Mouse (Mus musculus) neural tube, embryonic 12.5 days (tissue): Measurements from ENCODE around the gene Trp63. TPM values are rescaled to one million over a fixed set of nuclear protein-coding genes. Genes with fewer than 3 reads are reported as not detected.

Experiments
- ATAC-seq: fragments of 200-750 bp; cut with Nextera tagmentation; 2 replicates; pipeline ENCODE4 v1.8.0; 2017; ENCODE audit warnings: low read depth, mild to moderate bottlenecking, moderate TSS enrichment, moderate library complexity; ENCODE audit not compliant: low FRiP score
- H3K27ac ChIP-seq: fragments of 300-500 bp; sonication (generic); 2 replicates; pipeline ENCODE4 v1.5.1; 2016
- H3K27me3 ChIP-seq: fragments of 300-500 bp; sonication (generic); replicated peaks from 2 replicates; pipeline ENCODE4 v1.6.1; 2016; ENCODE audit warnings: mild to moderate bottlenecking
- H3K36me3 ChIP-seq: fragments of 300-500 bp; sonication (generic); 2 replicates; pipeline ENCODE4 v1.6.1; 2016; ENCODE audit warnings: mild to moderate bottlenecking
- H3K4me1 ChIP-seq: fragments of 300-500 bp; sonication (generic); 2 replicates; pipeline ENCODE4 v1.6.1; 2016
- H3K4me2 ChIP-seq: fragments of 300-500 bp; sonication (generic); replicated peaks from 2 replicates; pipeline ENCODE4 v1.6.1; 2016; ENCODE audit warnings: mild to moderate bottlenecking
- H3K4me3 ChIP-seq: fragments of 300-500 bp; sonication (generic); 2 replicates; pipeline ENCODE4 v1.5.1; 2016
- H3K9ac ChIP-seq: fragments of 300-500 bp; sonication (generic); 2 replicates; pipeline ENCODE4 v1.6.1; 2016; ENCODE audit warnings: mild to moderate bottlenecking
- H3K9me3 ChIP-seq: fragments of 300-500 bp; sonication (generic); 2 replicates; pipeline ENCODE4 v1.6.1; 2016; ENCODE audit warnings: mild to moderate bottlenecking
- WGBS: fragments of 180-500 bp; shearing (Covaris S2); methylation state at CpG from one replicate; pipeline ENCODE4 v1.1.7; 2016; 5-methylcytosine and 5-hydroxymethylcytosine counted together
- polyA plus RNA-seq: library from polyadenylated mRNA; unstranded; fragments of >200 nt; fragmentation: Nextera tagmentation; extraction: Ambion mirVana; gene quantifications from 2 replicates; pipeline ENCODE4 v1.2.1, GENCODE M21; 2016

The Trp63 gene
- polyA plus RNA-seq, 1 experiment from 2014 or later, result 3.3 TPM

DNA sequence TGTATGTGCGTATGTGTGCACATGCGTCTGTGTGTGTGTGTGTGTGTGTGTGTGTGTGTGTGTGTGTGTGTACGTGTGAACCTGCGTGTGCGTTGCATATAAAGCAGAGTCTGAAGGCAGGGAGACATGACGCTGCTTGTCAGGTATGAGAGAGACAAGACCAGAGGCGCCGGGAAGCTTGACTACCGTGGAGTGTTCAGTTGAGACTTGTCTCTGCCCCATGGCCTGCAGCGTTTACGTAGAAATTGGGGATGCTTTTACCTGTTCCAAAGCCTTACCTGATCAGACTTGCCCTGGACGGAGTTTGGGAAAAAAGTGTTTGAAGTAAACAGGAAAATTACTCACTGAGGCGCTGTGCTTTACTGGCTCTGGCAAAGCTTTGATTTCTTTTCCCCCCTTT is 160.1 kb downstream of the Trp63 start:
- no peak overlapping the region for H3K27ac ChIP-seq
- no peaks in the 10 kb centered on the region for H3K27me3 ChIP-seq
- no peaks in the 10 kb centered on the region for H3K4me1 ChIP-seq
- no peak overlapping the region for H3K4me2 ChIP-seq
- no peak for ATAC-seq
- H3K9ac ChIP-seq, result no peak overlapping the region
- WGBS, result 94% methylated on average over 13 of the region's 13 CpGs
- H3K4me3 ChIP-seq, result no peak overlapping the region
- no peaks in the 10 kb centered on the region for H3K9me3 ChIP-seq
- no peaks in the 10 kb centered on the region for H3K36me3 ChIP-seq

GRCm38 (mm10) chr16:25846611-25847010 is 163.0 kb downstream of the Trp63 start:
- no peaks in the 10 kb centered on the region for H3K9me3 ChIP-seq
- H3K27ac ChIP-seq, result no peak overlapping the region
- H3K4me1 ChIP-seq, result no peaks in the 10 kb centered on the region
- H3K9ac ChIP-seq, result no peak overlapping the region
- no peak for ATAC-seq
- no peak overlapping the region for H3K4me3 ChIP-seq
- no peak overlapping the region for H3K4me2 ChIP-seq
- H3K27me3 ChIP-seq, result no peaks in the 10 kb centered on the region
- 92% methylated on average over 5 of the region's 5 CpGs for WGBS
- no peaks in the 10 kb centered on the region for H3K36me3 ChIP-seq

- ATAC-seq, result no peak
- H3K4me3 ChIP-seq, result no peak overlapping the region
- no peaks in the 10 kb centered on the region for H3K36me3 ChIP-seq
- H3K27ac ChIP-seq, result no peak overlapping the region
- no peaks in the 10 kb centered on the region for H3K9me3 ChIP-seq
- no peak overlapping the region for H3K9ac ChIP-seq
- WGBS, result 62% methylated on average over 2 of the region's 2 CpGs
- no peaks in the 10 kb centered on the region for H3K4me1 ChIP-seq
- H3K27me3 ChIP-seq, result no peaks in the 10 kb centered on the region
- H3K4me2 ChIP-seq, result no peak overlapping the region
These were observed 164.9 kb downstream of the Trp63 start for GRCm38 (mm10) chr16:25848474-25848873.

DNA sequence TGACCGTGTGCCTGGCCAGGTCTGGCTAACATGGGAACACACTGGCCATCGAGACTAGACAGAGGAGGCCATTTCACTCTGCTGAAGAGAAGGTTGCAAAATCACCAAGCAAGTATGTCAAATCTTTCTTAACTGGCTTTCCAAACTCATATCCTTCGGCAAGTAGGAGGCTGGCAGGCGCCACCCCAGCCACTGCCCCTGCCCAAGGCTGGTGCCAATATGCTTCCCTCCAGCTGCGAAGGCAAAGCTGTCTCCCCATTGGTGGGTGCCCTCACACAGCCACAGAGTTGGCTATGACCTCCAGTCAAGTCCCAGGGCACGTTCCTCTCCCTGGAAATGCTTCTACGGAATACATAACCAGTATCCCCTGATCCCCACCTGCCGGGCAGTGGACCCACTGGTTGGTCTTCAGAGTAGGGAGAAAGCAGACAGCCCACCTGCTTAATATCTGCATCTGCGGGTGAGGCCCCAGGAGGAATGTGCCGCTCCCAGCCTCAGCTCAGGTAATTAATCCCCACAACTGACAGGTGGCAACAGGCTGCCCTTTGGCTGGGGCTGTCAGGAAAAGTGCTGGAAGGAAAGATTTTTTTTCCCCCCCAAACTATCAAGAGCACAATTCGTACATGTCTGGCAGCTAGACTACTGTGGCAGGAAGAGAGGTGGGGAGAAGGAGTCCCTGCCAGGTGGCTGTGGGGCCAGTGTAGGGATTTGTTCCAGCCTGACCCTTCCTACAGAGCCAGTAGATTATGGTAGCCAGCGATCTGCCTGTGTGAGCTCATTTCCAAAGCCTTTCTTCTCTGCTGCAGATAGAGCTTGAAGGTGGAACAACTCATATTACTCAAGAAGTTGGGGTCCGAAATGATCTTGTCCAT is 166.3 kb downstream of the Trp63 start:
- WGBS, result 82% methylated on average over 13 of the region's 13 CpGs
- H3K9me3 ChIP-seq, result no peaks in the 10 kb centered on the region
- no peak overlapping the region for H3K9ac ChIP-seq
- no peak overlapping the region for H3K27ac ChIP-seq
- no peaks in the 10 kb centered on the region for H3K27me3 ChIP-seq
- no peaks in the 10 kb centered on the region for H3K36me3 ChIP-seq
- H3K4me3 ChIP-seq, result no peak overlapping the region
- no peak for ATAC-seq
- H3K4me2 ChIP-seq, result no peak overlapping the region
- H3K4me1 ChIP-seq, result no peaks in the 10 kb centered on the region

DNA sequence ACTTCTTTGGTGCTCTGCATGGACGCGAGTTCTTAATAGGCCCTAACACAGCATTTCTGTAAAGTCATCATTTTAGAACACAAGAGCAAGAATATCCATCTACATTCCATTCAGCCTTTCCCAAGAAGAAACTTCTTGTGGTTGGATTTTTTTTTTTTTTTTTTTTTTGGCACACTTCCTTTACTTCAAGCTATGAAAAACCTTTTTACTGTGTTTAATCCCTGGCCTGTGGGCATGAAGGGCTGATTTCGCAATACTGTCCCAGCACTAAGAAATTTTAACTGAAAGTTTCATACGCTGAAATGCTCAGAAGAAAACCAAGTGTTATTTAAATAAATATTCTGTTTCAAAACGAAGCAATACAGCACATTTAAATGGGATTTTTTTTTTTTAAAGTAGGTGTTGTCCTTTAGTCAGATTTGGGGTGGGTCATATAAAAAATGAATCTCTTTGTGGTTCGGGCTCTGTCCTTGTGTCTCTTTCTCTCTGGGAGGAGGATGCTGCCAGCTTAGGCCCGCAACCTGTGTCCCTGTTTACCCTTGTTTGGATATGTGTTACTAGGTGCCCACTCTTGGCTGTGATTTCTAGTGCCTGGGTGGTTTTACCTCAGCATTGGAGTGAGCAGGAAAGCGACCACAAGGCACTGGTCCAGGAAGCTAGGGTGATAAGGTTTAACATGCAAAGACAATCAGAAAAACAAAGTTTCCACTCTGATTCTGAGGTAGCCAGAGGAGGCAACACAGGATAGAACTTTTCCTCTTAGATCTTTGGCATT is 177.4 kb downstream of the Trp63 start:
- Histone ChIP-seq H3K9me3 (no peaks in the 10 kb centered on the region), H3K9ac (no peak overlapping the region), H3K27me3 (no peaks in the 10 kb centered on the region), H3K4me2 (no peak overlapping the region), H3K27ac (no peak overlapping the region), H3K4me1 (no peaks in the 10 kb centered on the region), H3K36me3 (no peaks in the 10 kb centered on the region), H3K4me3 (no peak overlapping the region)
- 90% methylated on average over 8 of the region's 8 CpGs for WGBS
- ATAC-seq, result no peak

- no peak overlapping the region for H3K4me2 ChIP-seq
- no peaks in the 10 kb centered on the region for H3K9me3 ChIP-seq
- H3K4me1 ChIP-seq, result no peaks in the 10 kb centered on the region
- H3K36me3 ChIP-seq, result no peaks in the 10 kb centered on the region
- H3K4me3 ChIP-seq, result no peak overlapping the region
- H3K9ac ChIP-seq, result no peak overlapping the region
- WGBS, result 70% methylated on average over 7 of the region's 7 CpGs
- no peak overlapping the region for H3K27ac ChIP-seq
- ATAC-seq, result no peak
- H3K27me3 ChIP-seq, result no peaks in the 10 kb centered on the region
These were observed 181.7 kb downstream of the Trp63 start for GRCm38 (mm10) chr16:25865096-25865869.

DNA sequence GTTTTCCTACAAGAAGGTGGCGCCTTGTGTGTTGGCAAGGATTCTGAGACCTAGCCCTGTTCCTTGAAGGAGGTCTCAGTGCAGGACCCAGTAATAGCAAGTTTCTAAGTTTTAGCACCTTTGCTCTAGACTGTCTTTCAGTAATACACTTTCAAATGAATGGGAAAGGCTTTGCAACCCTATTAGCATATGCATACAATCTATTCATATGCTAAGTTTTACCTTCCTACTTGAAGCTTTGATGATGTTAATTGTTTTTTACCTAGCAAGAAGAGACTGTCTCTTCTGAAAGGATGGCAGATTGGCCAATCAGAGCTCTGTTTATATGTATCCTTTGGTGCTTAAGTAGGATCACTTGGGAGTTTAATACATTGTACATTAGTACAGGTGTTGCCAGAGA is 187.9 kb downstream of the Trp63 start:
- no peak overlapping the region for H3K4me3 ChIP-seq
- no peaks in the 10 kb centered on the region for H3K36me3 ChIP-seq
- WGBS, result 97% methylated on average over 1 of the region's 1 CpGs
- H3K27ac ChIP-seq, result no peak overlapping the region
- no peak overlapping the region for H3K4me2 ChIP-seq
- H3K27me3 ChIP-seq, result no peaks in the 10 kb centered on the region
- no peaks in the 10 kb centered on the region for H3K4me1 ChIP-seq
- no peak overlapping the region for H3K9ac ChIP-seq
- no peak for ATAC-seq
- no peaks in the 10 kb centered on the region for H3K9me3 ChIP-seq

DNA sequence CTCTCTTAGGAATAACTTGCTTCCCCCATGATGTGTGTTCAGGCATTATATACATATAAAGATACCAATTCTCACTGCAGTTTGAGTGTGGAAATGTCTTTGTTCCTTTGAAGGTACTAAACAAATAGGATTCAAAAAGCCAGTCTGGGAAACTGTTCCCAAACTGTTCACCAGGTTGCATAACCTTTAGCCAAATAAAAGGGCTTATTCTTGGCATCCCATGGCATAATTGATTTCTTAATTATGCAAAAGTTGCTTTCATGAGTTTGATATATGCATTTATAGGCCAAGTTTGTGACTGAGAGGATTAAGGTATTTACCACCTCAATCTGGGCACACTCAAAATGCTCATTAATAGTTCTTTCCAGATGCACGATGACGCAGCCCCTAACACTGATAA is 192.1 kb downstream of the Trp63 start:
- Histone ChIP-seq H3K36me3 (no peaks in the 10 kb centered on the region), H3K4me3 (no peak overlapping the region), H3K27ac (no peak overlapping the region), H3K9me3 (no peaks in the 10 kb centered on the region), H3K4me2 (no peak overlapping the region), H3K27me3 (no peaks in the 10 kb centered on the region), H3K4me1 (no peaks in the 10 kb centered on the region), H3K9ac (no peak overlapping the region)
- no peak for ATAC-seq
- WGBS, result 95% methylated on average over 2 of the region's 2 CpGs

GRCm38 (mm10) chr16:25877416-25877965 is 193.9 kb downstream of the Trp63 start:
- H3K4me2 ChIP-seq, result no peak overlapping the region

DNA sequence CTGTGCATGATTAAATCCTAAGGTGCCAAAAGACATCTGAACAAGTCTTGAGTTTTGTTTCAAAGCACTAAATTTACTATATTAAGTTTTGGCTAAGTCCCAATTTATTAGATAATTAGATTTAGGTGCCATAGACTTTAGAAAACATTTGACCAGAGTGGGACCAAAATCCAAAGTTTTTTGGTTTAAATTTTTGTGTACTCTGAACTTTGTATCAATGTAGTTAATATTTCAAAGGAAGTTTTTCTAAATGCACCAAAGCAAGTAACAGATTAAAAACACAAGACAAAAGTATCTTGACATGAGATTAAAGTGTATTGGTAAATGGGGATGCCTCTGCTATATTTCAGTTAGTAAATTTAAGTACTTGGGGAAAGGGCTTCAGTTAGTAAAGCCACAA is 194.6 kb downstream of the Trp63 start:
- ATAC-seq, result no peak
- Histone ChIP-seq H3K36me3 (no peaks in the 10 kb centered on the region), H3K9ac (no peak overlapping the region), H3K27ac (no peak overlapping the region), H3K4me3 (no peak overlapping the region), H3K27me3 (no peaks in the 10 kb centered on the region), H3K9me3 (no peaks in the 10 kb centered on the region), H3K4me2 (no peak overlapping the region), H3K4me1 (no peaks in the 10 kb centered on the region)

More at GRCm38 (mm10) chr16:25877416-25877965, 193.9 kb downstream of the Trp63 start:
- H3K9me3 ChIP-seq, result no peaks in the 10 kb centered on the region
- no peak overlapping the region for H3K27ac ChIP-seq
- H3K4me1 ChIP-seq, result no peaks in the 10 kb centered on the region
- ATAC-seq, result no peak
- no peaks in the 10 kb centered on the region for H3K36me3 ChIP-seq
- no peak overlapping the region for H3K9ac ChIP-seq
- H3K27me3 ChIP-seq, result no peaks in the 10 kb centered on the region
- no peak overlapping the region for H3K4me3 ChIP-seq
- WGBS, result 83% methylated on average over 7 of the region's 7 CpGs

DNA sequence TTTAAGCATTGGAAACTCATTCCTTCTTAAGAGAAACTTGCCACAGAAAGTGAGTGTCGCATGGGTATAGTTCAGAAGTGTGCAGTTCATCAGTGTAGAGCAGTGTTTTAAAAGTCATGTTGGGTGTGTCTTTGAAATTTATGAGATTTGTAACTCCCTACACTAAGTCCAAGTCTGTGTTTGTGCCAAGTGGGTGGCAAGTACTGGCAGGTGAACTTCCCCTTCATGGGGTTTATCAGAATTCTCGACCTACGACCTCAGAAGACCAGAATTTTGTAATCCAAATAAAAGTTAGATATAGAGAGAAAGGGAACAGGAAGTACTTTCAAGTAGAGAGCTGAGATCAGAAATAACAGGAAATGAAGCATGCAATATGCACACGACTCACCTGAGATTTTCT is 215.5 kb downstream of the Trp63 start:
- WGBS, result 93% methylated on average over 4 of the region's 4 CpGs
- H3K4me1 ChIP-seq, result peaks cover 6% of the 10 kb centered on the region; the same call in 1 of the 2 replicates
- no peak overlapping the region for H3K4me3 ChIP-seq
- no peak overlapping the region for H3K27ac ChIP-seq
- no peak for ATAC-seq
- no peaks in the 10 kb centered on the region for H3K36me3 ChIP-seq
- no peak overlapping the region for H3K4me2 ChIP-seq
- no peaks in the 10 kb centered on the region for H3K27me3 ChIP-seq
- no peak overlapping the region for H3K9ac ChIP-seq
- no peaks in the 10 kb centered on the region for H3K9me3 ChIP-seq

DNA sequence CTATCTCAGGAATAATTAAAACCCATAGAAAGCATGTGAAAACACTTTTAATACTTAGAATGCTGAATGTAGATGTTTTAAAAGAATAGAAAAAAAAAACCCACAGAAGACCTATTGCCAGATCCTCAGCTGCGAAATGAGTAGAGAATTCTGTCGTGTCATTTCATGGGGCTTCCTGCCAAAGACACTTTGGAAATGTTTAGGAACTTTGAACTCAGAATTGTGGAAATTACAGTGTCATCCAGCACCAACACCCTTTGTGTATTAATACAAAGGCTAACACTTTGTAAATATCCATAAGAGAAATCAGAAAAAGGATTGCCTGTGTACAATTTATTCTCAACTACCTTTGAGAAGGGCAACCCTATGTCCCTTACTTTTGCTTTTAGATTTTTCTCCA is 216.1 kb downstream of the Trp63 start:
- Histone ChIP-seq H3K27me3 (no peaks in the 10 kb centered on the region), H3K36me3 (no peaks in the 10 kb centered on the region), H3K4me1 (peaks cover 6% of the 10 kb centered on the region; the same call in 1 of the 2 replicates), H3K9ac (no peak overlapping the region), H3K4me3 (no peak overlapping the region), H3K27ac (no peak overlapping the region), H3K4me2 (no peak overlapping the region), H3K9me3 (no peaks in the 10 kb centered on the region)
- 91% methylated on average over 2 of the region's 2 CpGs for WGBS
- ATAC-seq, result no peak
